Mouse (Mus musculus) spleen, adult 12 weeks (tissue): ENCODE data around the gene Defb23.

Experiments used
- DNase-seq: peaks from one replicate; pipeline ENCODE4 v3.0.0; 2022; ENCODE audit warnings: low spot score

Defb23 gene

DNA sequence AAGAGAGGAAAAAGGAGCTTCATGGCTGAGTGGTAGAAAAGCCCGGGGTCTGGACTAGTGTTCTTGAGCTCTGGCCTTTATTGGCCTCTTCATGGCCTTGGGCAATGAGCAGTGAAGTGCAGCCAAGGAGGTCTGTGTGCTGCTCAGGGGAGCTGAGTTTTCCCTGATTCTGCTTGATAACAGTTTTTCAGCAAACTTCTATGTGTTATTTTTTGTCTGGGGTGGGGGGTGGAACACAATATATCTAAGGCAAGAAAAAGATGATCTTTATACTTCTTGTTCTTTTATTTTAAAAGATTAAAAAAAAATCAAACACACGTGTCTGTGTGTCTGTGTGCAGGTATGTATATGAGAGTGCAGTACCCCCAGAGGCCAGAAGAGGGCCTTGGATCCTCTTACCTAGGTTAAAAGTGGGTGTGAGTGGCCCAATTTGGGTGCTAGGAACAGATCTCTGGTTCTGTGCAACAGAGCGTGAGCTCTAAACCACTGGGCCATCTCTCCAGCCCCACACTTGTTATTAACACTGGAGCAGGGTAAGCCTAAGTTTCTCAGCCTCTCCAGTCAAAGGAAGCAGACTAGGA lies at the start of gene Defb23:
TSS of gene Defb23 (minus strand) at position 51 of the 581 bp plus-strand sequence.
- DNase-seq = no peak

- DNase-seq = no peak
Measured at GRCm38 (mm10) chr2:152511592-152511991, 47.2 kb upstream of the Defb23 start, which contains the start of gene Defb26. Gene Defb26, minus strand, starts transcription at chr2:152511692.

DNA sequence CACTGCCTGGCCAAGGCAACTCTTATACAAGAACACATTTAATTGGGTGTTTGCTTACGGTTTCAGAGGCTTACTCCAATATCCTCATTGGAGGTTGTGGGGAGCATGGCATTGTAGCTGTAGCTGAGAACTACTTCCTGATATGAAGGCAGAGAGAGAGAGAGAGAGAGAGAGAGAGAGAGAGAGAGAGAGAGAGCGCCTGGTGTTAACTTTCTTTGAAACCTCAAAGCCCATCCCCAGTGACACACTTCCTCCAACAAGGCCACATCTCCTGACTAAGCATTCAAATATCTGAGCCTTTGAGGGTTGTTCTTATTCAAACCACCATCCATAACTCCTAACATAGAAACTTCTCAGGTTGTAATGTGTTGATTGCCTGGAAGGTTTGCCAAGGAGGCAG lies 39.5 kb upstream of the Defb23 start:
- DNase-seq = no peak

DNA sequence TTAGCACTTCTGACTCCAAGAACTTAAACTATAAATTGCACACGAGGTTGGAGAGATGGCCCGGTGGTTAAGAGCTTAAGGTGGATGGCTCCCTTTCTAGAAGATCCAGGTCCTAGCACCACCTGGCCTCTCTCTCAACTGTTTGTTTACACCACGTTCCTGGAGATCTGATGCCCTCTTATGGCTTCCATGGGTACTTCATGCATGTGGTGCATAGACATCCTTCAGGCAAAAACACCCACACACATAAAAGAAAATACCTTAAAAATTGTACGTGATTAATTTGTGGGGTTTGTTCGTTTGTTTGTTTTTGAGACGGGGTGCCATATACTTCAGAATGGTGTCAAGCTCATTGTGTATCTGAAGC lies 36.4 kb upstream of the Defb23 start:
- DNase-seq = no peak

DNA sequence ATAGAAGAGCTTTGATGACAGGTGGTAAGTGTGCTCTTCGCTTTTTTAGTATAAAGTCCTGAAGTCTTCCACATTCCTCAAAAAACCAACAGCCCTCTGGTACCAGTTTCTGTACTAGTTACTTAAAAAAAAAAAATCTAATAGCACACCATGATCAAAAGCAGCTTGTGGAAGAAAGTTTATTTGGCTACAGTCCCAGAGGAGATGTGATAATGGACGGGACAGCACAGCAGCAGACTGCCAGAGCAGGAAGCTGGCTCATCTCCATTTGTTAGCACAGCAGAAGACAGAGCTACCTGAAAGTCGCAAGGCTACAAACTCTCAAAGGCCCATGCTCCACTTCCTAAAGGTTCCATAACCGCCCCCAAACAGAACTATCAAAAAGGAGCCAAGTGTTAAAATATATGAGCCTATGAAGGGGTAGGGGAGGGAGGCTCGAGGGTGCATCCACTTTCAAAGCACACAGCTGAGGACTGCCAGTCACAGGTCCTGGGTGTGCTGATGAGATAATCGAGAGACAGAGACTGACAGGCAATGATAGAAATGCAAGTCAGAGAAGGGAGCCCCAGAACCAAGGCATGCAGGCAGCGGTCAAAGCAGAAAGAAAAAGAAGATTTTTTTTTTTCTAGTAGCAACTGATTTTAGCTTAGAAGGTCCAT lies 35.9 kb upstream of the Defb23 start:
- no peak for DNase-seq

DNA sequence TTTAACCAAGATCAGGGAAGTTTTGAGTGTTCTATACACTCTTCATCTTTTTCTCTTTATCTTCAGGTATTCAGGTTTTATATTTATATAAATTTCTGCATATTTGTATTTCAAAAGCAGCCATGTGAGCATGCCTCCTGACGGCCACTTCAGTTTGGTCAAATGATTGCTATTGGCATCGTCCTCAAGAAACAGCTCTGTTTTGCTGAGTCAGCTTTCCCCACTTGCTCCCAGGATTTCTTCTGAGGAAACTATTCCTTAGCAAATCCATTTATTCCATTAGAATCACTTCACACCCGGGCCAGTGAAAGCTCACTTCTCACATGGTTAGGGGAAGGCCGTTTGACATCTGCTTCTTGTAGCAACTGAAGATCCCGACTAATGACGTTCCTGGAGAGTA lies 33.6 kb upstream of the Defb23 start:
- no peak for DNase-seq

GRCm38 (mm10) chr2:152493151-152493550 lies 28.7 kb upstream of the Defb23 start:
- DNase-seq = no peak

GRCm38 (mm10) chr2:152490038-152490437 lies 25.6 kb upstream of the Defb23 start, which contains the start of gene Defb22:
Gene Defb22, minus strand, starts transcription at chr2:152490138.
- DNase-seq = no peak

- no peak for DNase-seq
Measured at GRCm38 (mm10) chr2:152487024-152487423, 22.6 kb upstream of the Defb23 start.

DNA sequence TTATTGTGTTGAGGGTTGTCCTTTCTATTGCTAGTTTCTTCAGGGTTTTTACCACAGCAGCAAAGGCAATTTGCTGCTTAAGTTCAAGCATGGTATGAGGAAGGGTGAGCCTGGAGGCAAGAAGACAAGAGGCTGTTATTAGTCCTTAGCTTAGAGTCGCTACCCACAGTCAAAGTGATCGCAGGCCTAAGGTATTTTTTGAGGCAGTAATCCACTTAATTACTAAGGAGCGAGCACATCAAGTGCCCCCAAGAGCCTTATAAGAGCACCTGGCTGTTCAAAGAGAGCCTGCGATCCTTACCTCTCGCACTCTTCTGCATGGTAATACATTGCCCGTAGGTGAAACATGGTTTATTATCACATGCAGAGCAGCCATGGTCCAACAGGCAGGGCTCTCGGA lies 17.3 kb upstream of the Defb23 start:
- no peak for DNase-seq

- no peak for DNase-seq
Measured at GRCm38 (mm10) chr2:152480881-152481280, 16.5 kb upstream of the Defb23 start.

- DNase-seq = no peak
Measured at GRCm38 (mm10) chr2:152476763-152477162, 12.3 kb upstream of the Defb23 start, which contains the start of gene Defb20. Gene Defb20, plus strand, starts transcription at chr2:152477063.

DNA sequence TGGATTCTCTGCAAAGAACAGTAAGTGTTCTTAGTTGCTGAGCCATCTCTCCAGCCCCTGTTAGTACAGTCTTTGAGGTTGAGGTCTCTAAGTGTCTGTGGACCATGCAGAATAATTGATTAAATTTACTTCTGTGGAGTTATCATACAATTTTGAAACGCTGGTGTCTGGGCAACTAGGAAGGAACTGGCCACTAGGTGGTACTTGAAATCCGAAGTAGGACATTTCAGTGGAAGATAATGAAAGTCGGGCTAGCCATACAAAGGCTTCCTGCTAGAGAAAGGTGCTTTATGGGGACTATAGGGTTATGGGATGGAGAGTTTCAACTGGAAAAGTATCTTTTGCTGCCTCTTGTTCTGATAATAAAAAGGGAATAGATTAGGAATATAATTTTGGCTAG lies 8.0 kb upstream of the Defb23 start:
- no peak for DNase-seq

- DNase-seq = no peak
Measured at GRCm38 (mm10) chr2:152470973-152471372, 6.6 kb upstream of the Defb23 start.

DNA sequence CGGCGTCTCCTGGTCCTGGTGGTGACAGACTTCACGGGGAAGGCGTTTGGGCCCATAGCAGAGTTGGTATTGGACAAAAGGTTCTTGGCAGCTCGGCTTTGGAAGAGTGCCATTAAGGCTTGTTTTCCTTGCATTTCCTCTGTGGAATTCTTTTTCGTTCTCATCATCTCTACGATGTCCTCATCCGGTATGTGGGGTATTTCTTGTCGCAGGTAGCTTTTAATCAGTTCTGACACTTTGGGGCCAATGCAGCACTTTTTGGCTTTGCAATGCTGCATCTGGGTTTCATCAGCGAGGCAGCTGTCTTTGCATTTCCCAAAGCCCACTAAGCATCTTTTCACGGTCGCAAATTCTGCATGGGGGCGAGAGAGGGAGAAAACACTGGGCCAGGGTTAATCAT lies 5.2 kb downstream of the Defb23 start:
- no peak for DNase-seq

DNA sequence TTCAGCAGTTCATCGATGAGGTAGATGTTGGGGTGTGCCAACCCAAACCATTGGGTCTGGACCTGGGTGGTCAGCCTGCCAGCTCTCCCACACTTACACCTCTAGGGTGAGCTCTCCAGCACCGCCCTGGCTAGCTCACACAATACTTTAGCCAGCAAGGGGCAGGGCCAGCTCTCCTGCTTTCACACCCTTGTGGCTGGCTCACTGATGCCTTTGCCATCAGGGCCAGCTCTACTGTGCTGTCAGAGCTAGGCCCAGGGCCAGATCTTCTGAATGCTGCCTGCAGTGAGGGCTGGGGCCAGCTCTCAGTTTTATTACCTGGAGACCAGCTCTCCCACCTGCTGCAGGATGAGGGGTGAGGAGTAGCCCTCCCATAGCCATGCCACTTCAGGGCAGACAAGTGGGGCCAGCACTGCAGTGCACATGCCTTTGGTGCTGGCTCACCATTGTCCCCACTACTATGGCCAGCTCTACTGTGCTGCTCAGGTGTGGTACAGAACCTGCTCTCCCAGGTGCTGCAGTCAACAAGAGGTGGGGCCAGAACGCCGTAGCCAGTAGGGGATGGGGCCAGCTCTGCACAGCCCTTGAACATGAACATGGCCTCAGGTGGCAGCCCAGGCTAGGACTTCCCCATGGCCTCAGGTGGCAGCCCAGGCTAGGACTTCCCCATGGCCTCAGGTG lies 12.2 kb downstream of the Defb23 start:
- DNase-seq = no peak

DNA sequence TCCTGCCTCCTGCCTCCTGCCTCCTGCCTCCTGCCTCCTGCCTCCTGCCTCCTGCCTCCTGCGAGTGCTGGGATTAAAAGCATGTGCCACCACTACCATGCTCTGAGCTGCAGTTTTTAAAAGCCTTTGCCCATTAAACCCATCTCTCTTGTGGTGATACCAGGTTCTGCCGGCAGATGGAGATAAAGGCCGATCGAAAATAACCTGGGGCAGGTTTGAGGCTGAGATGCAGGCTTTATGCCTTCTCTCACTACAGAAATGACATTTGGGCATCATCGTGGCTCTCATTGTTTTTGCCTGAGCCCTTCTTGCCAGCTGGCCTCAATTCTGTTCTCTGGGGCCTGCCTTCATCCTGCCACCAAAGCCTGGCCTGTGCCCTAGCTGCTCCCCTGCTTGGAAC lies 14.2 kb downstream of the Defb23 start:
- DNase-seq = peak; percentile 11

GRCm38 (mm10) chr2:152447461-152447860 lies 17.0 kb downstream of the Defb23 start:
- no peak for DNase-seq

- DNase-seq = no peak
Measured at GRCm38 (mm10) chr2:152446642-152447041, 17.8 kb downstream of the Defb23 start.

DNA sequence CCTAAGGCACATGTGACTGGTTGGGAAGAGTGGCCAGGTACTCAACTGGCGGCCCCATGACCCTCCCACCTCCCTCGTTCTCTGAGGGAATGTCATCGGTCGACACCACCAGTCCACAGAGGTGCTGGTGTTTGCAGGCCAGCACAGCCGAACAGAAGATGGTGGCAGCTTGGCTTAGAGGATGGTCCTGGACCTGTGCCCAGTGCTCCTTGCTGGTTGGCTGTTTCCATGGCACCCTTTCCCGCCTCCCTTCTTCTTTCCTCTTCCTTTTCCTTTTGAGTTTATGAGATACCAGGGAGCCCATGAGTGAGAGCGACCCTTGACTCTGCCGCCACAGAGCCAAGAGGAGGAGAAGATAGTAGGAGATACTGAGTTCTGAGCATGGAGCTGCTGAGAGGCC lies 21.1 kb downstream of the Defb23 start:
- no peak for DNase-seq

GRCm38 (mm10) chr2:152442322-152442721 lies 22.1 kb downstream of the Defb23 start:
- no peak for DNase-seq

DNA sequence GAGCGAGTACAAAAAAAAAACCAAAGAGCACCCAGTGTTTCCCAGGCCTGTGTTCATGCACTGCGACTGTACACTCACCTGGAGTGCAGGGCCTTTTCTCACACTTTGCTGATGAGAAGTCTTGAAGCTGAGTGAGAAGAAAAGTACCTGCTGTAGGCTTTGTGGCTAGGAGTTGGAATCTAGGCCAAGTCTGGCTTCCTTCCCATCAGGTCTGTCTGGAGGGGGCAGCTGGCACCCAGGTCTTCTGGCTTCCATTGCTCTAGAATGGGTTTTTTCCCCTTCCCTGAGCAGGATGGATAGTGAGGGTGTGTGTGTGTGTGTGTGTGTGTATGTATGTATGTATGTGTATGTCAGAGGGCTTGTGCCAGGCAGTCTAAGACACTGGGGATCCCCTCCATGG lies 24.6 kb downstream of the Defb23 start:
- no peak for DNase-seq

GRCm38 (mm10) chr2:152438963-152439362 lies 25.5 kb downstream of the Defb23 start:
- DNase-seq = no peak
